Mouse (Mus musculus): ENCODE results near the gene Ap1b1. TPM values are rescaled to one million over a fixed set of nuclear protein-coding genes. Genes with fewer than 3 reads are reported as not detected.

Ap1b1 gene
- total RNA-seq, 2 experiments from 2014 or later, result 118 to 134 TPM

GRCm38 (mm10) chr11:4975623-4976022 lies 11.0 kb upstream of the Ap1b1 start:
- peak in 1 of 2 experiments; percentile 78 for DNase-seq (ENCODE audit: extremely low spot score in 1 of 2, low spot score in 2 of 2)
- intact Hi-C loops (cut with DNase I), result loop anchor here (5.0 kb wide), 1 partner anchor 58 kb away; no protein-coding TSS in a partner anchor

GRCm38 (mm10) chr11:4983010-4983409 lies 3.6 kb upstream of the Ap1b1 start:
- peak in 1 of 2 experiments; percentile 48 for DNase-seq (ENCODE audit: extremely low spot score in 1 of 2, low spot score in 2 of 2)
- intact Hi-C loops (cut with DNase I), result no loop called here

GRCm38 (mm10) chr11:4983538-4983937 lies 3.1 kb upstream of the Ap1b1 start:
- DNase-seq (ENCODE audit: extremely low spot score in 1 of 2, low spot score in 2 of 2), result no peak
- intact Hi-C loops (cut with DNase I), result no loop called here

GRCm38 (mm10) chr11:4984249-4984648 lies 2.4 kb upstream of the Ap1b1 start:
- intact Hi-C loops (cut with DNase I), result no loop called here

GRCm38 (mm10) chr11:4984799-4985198 lies 1.8 kb upstream of the Ap1b1 start:
- intact Hi-C loops (cut with DNase I), result no loop called here
- no peak for DNase-seq (ENCODE audit: extremely low spot score in 1 of 2, low spot score in 2 of 2)

More at GRCm38 (mm10) chr11:4984249-4984648, 2.4 kb upstream of the Ap1b1 start:
- peak in 1 of 2 experiments; percentile 52 for DNase-seq (ENCODE audit: extremely low spot score in 1 of 2, low spot score in 2 of 2)

GRCm38 (mm10) chr11:4987487-4987852 lies 846 bp downstream of the Ap1b1 start:
- DNase-seq (ENCODE audit: extremely low spot score in 1 of 2, low spot score in 2 of 2), result no peak
- intact Hi-C loops (cut with DNase I), result no loop called here

GRCm38 (mm10) chr11:4989187-4989586 lies 2.6 kb downstream of the Ap1b1 start:
- no peak for DNase-seq (ENCODE audit: extremely low spot score in 1 of 2, low spot score in 2 of 2)
- intact Hi-C loops (cut with DNase I), result no loop called here

GRCm38 (mm10) chr11:4992471-4992870 lies 5.8 kb downstream of the Ap1b1 start:
- DNase-seq (ENCODE audit: extremely low spot score in 1 of 2, low spot score in 2 of 2), result no peak
- intact Hi-C loops (cut with DNase I), result no loop called here

GRCm38 (mm10) chr11:4995676-4996075 lies 9.1 kb downstream of the Ap1b1 start:
- DNase-seq (ENCODE audit: extremely low spot score in 1 of 2, low spot score in 2 of 2), result no peak
- intact Hi-C loops (cut with DNase I), result no loop called here

- no peak for DNase-seq (ENCODE audit: extremely low spot score in 1 of 2, low spot score in 2 of 2)
- intact Hi-C loops (cut with DNase I), result no loop called here
Measured at GRCm38 (mm10) chr11:4996621-4997199, 10.1 kb downstream of the Ap1b1 start.

- intact Hi-C loops (cut with DNase I), result no loop called here
- no peak for DNase-seq (ENCODE audit: extremely low spot score in 1 of 2, low spot score in 2 of 2)
Measured at GRCm38 (mm10) chr11:4998352-4998751, 11.7 kb downstream of the Ap1b1 start.

- intact Hi-C loops (cut with DNase I), result no loop called here
- no peak for DNase-seq (ENCODE audit: extremely low spot score in 1 of 2, low spot score in 2 of 2)
Measured at GRCm38 (mm10) chr11:4998762-4999161, 12.1 kb downstream of the Ap1b1 start.

GRCm38 (mm10) chr11:5000241-5000640 lies 13.6 kb downstream of the Ap1b1 start:
- no peak for DNase-seq (ENCODE audit: extremely low spot score in 1 of 2, low spot score in 2 of 2)
- intact Hi-C loops (cut with DNase I), result no loop called here

GRCm38 (mm10) chr11:5002826-5003225 lies 16.2 kb downstream of the Ap1b1 start:
- intact Hi-C loops (cut with DNase I), result no loop called here
- DNase-seq (ENCODE audit: extremely low spot score in 1 of 2, low spot score in 2 of 2), result no peak

- no peak for DNase-seq (ENCODE audit: extremely low spot score in 1 of 2, low spot score in 2 of 2)
- intact Hi-C loops (cut with DNase I), result no loop called here
Measured at GRCm38 (mm10) chr11:5005528-5005927, 18.9 kb downstream of the Ap1b1 start.

GRCm38 (mm10) chr11:5007186-5007585 lies 20.6 kb downstream of the Ap1b1 start:
- intact Hi-C loops (cut with DNase I), result no loop called here
- no peak for DNase-seq (ENCODE audit: extremely low spot score in 1 of 2, low spot score in 2 of 2)

GRCm38 (mm10) chr11:5008867-5009266 lies 22.2 kb downstream of the Ap1b1 start:
- intact Hi-C loops (cut with DNase I), result no loop called here
- no peak for DNase-seq (ENCODE audit: extremely low spot score in 1 of 2, low spot score in 2 of 2)

GRCm38 (mm10) chr11:5009354-5010074 lies 22.9 kb downstream of the Ap1b1 start:
- no peak for DNase-seq (ENCODE audit: extremely low spot score in 1 of 2, low spot score in 2 of 2)
- intact Hi-C loops (cut with DNase I), result no loop called here

- DNase-seq (ENCODE audit: extremely low spot score in 1 of 2, low spot score in 2 of 2), result no peak
- intact Hi-C loops (cut with DNase I), result no loop called here
Measured at GRCm38 (mm10) chr11:5010205-5010604, 23.6 kb downstream of the Ap1b1 start.

GRCm38 (mm10) chr11:5011480-5011879 lies 24.9 kb downstream of the Ap1b1 start:
- intact Hi-C loops (cut with DNase I), result no loop called here

More at GRCm38 (mm10) chr11:5011480-5011879, 24.9 kb downstream of the Ap1b1 start:
- DNase-seq (ENCODE audit: extremely low spot score in 1 of 2, low spot score in 2 of 2), result no peak
